Mouse (Mus musculus): ENCODE results near the gene Dusp12. TPM values are rescaled to one million over a fixed set of nuclear protein-coding genes. Genes with fewer than 3 reads are reported as not detected.

The Dusp12 gene
- total RNA-seq, 2 experiments from 2014 or later, result 14.3 to 16.3 TPM

GRCm38 (mm10) chr1:170896651-170897281 lies 11.4 kb upstream of the Dusp12 start:
- DNase-seq, result no peak

- DNase-seq, result no peak
Observed at GRCm38 (mm10) chr1:170894603-170895602, 9.6 kb upstream of the Dusp12 start.

- DNase-seq, result no peak
Observed at GRCm38 (mm10) chr1:170892279-170892678, 6.9 kb upstream of the Dusp12 start.

GRCm38 (mm10) chr1:170891646-170892045 lies 6.3 kb upstream of the Dusp12 start:
- DNase-seq, result no peak

- DNase-seq, result no peak
Observed at GRCm38 (mm10) chr1:170889310-170889709, 4.0 kb upstream of the Dusp12 start.

- DNase-seq, result no peak
Observed at GRCm38 (mm10) chr1:170886044-170886458, 711 bp upstream of the Dusp12 start.

- DNase-seq, result no peak
Observed at GRCm38 (mm10) chr1:170884390-170884789, 950 bp downstream of the Dusp12 start.

GRCm38 (mm10) chr1:170882915-170883485 lies 2.3 kb downstream of the Dusp12 start:
- DNase-seq, result no peak

- DNase-seq, result no peak
Observed at GRCm38 (mm10) chr1:170876906-170877305, 8.4 kb downstream of the Dusp12 start.

GRCm38 (mm10) chr1:170875676-170876075 lies 9.7 kb downstream of the Dusp12 start:
- DNase-seq, result no peak

- no peak for DNase-seq
Observed at GRCm38 (mm10) chr1:170871961-170872360, 13.4 kb downstream of the Dusp12 start.

- no peak for DNase-seq
Observed at GRCm38 (mm10) chr1:170871402-170871801, 13.9 kb downstream of the Dusp12 start.

- DNase-seq, result no peak
Observed at GRCm38 (mm10) chr1:170868905-170869283, 16.4 kb downstream of the Dusp12 start.

- peak; percentile 65 for DNase-seq
Observed at GRCm38 (mm10) chr1:170868107-170868904, 17.0 kb downstream of the Dusp12 start.

- DNase-seq, result peak; percentile 98
Observed at GRCm38 (mm10) chr1:170867691-170868105, 17.6 kb downstream of the Dusp12 start, which contains the start of gene Atf6. Gene Atf6, minus strand, starts transcription at chr1:170867771.

- peak; percentile 25 for DNase-seq
Observed at GRCm38 (mm10) chr1:170866992-170867690, 18.2 kb downstream of the Dusp12 start.

GRCm38 (mm10) chr1:170865406-170865805 lies 19.9 kb downstream of the Dusp12 start:
- DNase-seq, result no peak

- DNase-seq, result no peak
Observed at GRCm38 (mm10) chr1:170864754-170865153, 20.6 kb downstream of the Dusp12 start.

GRCm38 (mm10) chr1:170864234-170864633 lies 21.1 kb downstream of the Dusp12 start:
- DNase-seq, result no peak

GRCm38 (mm10) chr1:170863033-170863432 lies 22.3 kb downstream of the Dusp12 start:
- no peak for DNase-seq

GRCm38 (mm10) chr1:170862435-170862717 lies 23.0 kb downstream of the Dusp12 start:
- no peak for DNase-seq
